Mouse (Mus musculus): ENCODE measurements at regions not wholly inside any gene's neighbourhood (a gene's known extent, or its start where the extent isn't known, plus 50 kb on each side); places are given as distances from the start of the nearest gene placed in this dataset.

GRCm38 (mm10) chr9:61549692-61550241 lies 177.6 kb downstream of the Tle3 start:
- no peak for ATAC-seq (replicated peaks in 1 of 2; ENCODE audit: insufficient read depth in 1 of 2, low FRiP score in 2 of 2, low TSS enrichment in 1 of 2, low read depth in 1 of 2, poor library complexity in 2 of 2, severe bottlenecking in 2 of 2)

- ATAC-seq (replicated peaks in 1 of 2; ENCODE audit: insufficient read depth in 1 of 2, low FRiP score in 2 of 2, low TSS enrichment in 1 of 2, low read depth in 1 of 2, poor library complexity in 2 of 2, severe bottlenecking in 2 of 2): no peak
Measured at GRCm38 (mm10) chr9:61537316-61538189, 165.4 kb downstream of the Tle3 start.

DNA sequence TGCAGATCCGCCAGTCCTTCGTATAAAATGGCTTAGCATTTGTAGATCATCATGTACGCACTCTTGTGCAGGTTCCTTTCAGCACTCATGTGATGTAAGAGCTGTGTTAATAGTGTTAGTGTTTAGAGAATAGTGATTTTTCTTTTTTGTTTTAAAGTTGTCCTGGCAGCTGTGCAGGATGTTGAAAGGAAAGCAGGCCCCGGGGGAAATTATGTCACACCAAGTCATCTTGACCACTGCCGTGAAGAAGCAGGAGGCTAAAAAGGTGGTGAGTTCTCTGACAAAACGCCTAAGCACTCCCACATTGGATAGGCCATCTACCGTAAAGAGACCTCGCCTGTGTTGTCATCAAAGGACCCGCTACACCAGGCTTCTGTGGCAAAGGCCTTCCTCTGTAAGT lies 161.1 kb downstream of the Tle3 start:
- no peak for ATAC-seq (replicated peaks in 1 of 2; ENCODE audit: insufficient read depth in 1 of 2, low FRiP score in 2 of 2, low TSS enrichment in 1 of 2, low read depth in 1 of 2, poor library complexity in 2 of 2, severe bottlenecking in 2 of 2)

GRCm38 (mm10) chr9:61530263-61531045 lies 158.3 kb downstream of the Tle3 start:
- no peak for ATAC-seq (replicated peaks in 1 of 2; ENCODE audit: insufficient read depth in 1 of 2, low FRiP score in 2 of 2, low TSS enrichment in 1 of 2, low read depth in 1 of 2, poor library complexity in 2 of 2, severe bottlenecking in 2 of 2)

DNA sequence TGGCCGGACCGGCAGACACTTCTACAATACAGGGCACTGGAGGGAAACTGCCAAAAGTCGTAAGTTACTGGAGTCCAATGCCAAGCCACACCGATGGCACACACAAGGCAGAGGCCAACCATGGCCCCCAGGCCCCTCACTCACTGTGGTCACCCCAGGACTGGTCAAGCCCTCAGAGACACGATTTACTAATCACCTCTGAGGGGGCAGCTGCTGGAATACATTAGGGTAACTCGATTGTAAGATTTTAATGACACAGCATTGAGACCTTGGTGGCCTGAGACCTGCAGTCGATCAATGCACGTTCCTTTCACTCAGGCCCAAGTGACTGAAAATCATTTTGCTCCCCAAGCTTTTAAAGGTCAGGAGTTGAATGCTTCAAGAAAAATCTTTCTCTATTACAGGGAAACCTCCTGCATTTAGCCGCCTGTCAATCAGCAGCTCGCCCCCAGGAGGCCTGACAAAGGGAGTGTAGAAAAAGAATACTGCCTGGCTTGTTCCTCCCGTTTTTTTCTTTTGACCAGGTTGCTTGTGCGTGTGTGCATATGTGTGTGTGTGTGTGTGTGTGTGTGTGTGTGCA lies 156.2 kb downstream of the Tle3 start:
- no peak for ATAC-seq (replicated peaks in 1 of 2; ENCODE audit: insufficient read depth in 1 of 2, low FRiP score in 2 of 2, low TSS enrichment in 1 of 2, low read depth in 1 of 2, poor library complexity in 2 of 2, severe bottlenecking in 2 of 2)

DNA sequence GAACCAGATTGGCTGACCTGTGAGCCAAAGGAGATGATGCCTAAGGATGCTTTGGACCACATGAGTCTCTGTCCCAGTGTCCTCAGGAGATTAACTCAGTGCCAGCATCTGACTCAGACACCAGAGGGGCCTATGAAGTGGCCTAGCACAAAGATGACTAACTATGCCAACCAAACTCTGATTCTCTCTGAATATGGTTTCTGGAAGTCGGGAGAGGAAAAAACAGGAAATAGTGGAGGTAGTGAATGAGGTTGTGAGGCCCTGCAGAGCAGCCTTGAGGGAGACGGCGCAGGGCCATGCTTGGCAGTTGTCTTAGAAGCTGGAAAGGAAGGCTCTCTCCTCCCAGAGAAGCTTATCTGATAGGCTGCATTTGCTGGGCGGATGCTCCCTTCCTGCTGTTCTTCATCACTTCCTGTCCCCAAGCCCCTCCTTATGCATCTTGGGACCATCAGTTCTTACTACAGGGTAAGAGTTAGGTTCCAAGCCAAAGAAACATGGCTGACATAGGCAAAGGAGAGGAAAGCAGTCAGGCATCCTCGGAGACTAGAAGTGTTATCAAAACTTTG lies 155.4 kb downstream of the Tle3 start:
- ATAC-seq (replicated peaks in 1 of 2; ENCODE audit: insufficient read depth in 1 of 2, low FRiP score in 2 of 2, low TSS enrichment in 1 of 2, low read depth in 1 of 2, poor library complexity in 2 of 2, severe bottlenecking in 2 of 2): no peak

- ATAC-seq (replicated peaks in 1 of 2; ENCODE audit: insufficient read depth in 1 of 2, low FRiP score in 2 of 2, low TSS enrichment in 1 of 2, low read depth in 1 of 2, poor library complexity in 2 of 2, severe bottlenecking in 2 of 2): no peak
Measured at GRCm38 (mm10) chr9:61520136-61520535, 148.0 kb downstream of the Tle3 start.

- ATAC-seq (replicated peaks in 1 of 2; ENCODE audit: insufficient read depth in 1 of 2, low FRiP score in 2 of 2, low TSS enrichment in 1 of 2, low read depth in 1 of 2, poor library complexity in 2 of 2, severe bottlenecking in 2 of 2): no peak
Measured at GRCm38 (mm10) chr9:61517906-61518305, 145.7 kb downstream of the Tle3 start.

DNA sequence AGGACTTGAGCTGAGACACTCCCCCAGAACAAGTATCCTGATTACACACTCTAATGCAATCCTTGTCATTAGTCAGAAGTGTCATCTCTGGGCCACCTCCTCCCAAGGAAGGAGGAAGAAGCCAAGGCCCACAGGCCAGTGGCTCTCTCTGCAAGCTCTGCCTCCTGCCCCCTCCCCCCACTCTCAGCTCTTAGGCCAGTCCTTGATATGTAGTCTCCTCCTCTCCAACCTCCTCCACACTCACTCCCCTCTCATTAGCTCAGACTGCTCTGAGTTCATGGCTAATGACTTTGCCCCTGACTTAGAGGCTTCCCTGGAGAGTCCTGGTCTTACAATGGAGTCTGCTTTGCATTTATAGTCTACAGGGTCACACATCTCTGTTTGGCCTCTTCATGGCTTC lies 139.3 kb downstream of the Tle3 start:
- ATAC-seq (replicated peaks in 1 of 2; ENCODE audit: insufficient read depth in 1 of 2, low FRiP score in 2 of 2, low TSS enrichment in 1 of 2, low read depth in 1 of 2, poor library complexity in 2 of 2, severe bottlenecking in 2 of 2): no peak

DNA sequence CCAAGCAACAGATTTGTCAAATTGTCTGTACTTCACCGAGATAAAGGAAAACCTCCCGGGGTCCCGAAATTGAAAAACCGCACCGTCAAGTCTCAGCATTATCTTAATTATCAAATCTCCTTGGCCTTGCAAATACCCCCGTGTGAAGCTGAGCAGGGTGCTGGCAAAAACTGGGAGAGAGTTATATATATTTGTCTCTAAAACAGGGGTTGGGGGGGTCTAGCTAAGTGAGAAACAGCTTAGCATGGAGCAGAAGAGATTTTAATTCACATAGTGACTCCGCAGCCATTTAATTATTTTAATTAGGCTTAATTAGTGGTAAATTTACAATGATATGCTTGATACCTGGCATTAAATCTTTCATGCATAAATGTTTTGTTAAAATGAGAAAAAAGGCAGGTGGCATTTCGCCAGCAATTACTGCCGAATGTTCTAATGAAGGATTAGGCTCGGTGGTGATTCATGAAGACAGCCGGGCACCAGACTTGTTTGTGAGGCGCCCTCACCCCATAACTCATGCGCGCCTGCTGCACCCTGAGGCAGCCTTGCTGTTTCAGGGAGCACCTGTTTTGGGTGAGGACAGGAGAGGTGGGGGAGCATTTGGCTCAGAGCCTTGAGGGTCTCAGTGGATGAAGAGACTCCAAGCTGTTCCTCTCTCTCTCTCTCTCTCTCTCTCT lies 138.2 kb downstream of the Tle3 start:
- ATAC-seq (replicated peaks in 1 of 2; ENCODE audit: insufficient read depth in 1 of 2, low FRiP score in 2 of 2, low TSS enrichment in 1 of 2, low read depth in 1 of 2, poor library complexity in 2 of 2, severe bottlenecking in 2 of 2): no peak

GRCm38 (mm10) chr9:61509591-61510191 lies 137.5 kb downstream of the Tle3 start:
- ATAC-seq (replicated peaks in 1 of 2; ENCODE audit: insufficient read depth in 1 of 2, low FRiP score in 2 of 2, low TSS enrichment in 1 of 2, low read depth in 1 of 2, poor library complexity in 2 of 2, severe bottlenecking in 2 of 2): no peak; a peak in 1 of 4 replicates

DNA sequence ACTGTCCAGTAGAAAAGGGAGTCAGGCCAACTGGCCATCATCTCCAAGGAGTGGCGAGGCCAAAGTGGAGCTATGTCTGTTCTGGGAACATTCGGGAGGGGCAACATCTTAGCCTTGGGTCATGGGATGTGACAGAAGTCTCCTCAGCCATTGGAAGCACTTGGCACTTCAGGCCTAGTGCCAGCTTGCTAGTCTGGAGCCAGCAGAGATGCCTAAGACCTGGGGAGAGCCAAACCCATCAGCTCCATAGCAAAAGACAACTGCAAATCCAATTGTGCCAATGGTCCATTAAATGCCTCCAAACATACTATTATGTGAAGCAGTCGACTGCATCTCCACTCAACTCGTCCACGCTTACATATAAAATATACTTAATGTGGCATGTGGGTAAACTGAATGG lies 136.9 kb downstream of the Tle3 start:
- ATAC-seq (replicated peaks in 1 of 2; ENCODE audit: insufficient read depth in 1 of 2, low FRiP score in 2 of 2, low TSS enrichment in 1 of 2, low read depth in 1 of 2, poor library complexity in 2 of 2, severe bottlenecking in 2 of 2): no peak

DNA sequence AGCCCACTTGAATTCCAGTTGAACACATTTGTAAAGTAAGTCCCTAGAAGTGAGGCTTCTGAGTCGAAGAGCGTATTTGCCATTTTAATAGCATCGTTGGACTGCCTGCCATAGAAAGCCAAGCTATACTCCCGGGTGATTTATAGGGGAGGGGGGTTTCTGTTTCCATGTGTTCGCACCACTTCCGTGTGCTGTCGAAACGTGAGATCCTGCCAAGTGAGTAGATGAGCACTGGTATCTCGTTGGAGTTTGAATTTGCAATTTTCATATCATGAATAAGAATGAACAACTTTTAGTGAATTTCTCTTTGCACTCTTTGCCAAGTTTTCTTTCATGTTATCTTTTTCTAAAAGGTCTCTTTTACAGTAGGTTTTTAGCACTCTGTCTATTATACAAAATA lies 128.7 kb downstream of the Tle3 start:
- no peak for ATAC-seq (replicated peaks in 1 of 2; ENCODE audit: insufficient read depth in 1 of 2, low FRiP score in 2 of 2, low TSS enrichment in 1 of 2, low read depth in 1 of 2, poor library complexity in 2 of 2, severe bottlenecking in 2 of 2)

DNA sequence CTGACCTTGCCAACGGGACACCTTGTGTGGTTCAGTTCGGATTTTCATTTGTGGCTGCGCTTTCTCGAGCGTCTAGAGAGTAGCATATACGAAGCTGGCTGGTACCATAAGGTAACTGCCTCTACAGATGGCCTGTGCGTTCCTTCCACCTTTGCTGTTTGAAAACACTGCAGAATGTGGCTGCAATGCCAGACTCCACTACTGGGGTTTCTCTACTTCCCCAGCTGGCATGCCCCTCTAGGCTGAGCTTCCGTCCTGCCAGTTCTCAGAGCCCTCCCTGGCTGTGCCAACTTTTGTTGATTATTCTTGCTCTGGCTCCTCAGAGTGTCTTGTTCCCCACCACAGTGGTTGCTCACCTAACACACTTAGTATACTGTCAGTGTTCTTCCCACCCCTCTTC lies 120.7 kb downstream of the Tle3 start:
- no peak for ATAC-seq (replicated peaks in 1 of 2; ENCODE audit: insufficient read depth in 1 of 2, low FRiP score in 2 of 2, low TSS enrichment in 1 of 2, low read depth in 1 of 2, poor library complexity in 2 of 2, severe bottlenecking in 2 of 2)

DNA sequence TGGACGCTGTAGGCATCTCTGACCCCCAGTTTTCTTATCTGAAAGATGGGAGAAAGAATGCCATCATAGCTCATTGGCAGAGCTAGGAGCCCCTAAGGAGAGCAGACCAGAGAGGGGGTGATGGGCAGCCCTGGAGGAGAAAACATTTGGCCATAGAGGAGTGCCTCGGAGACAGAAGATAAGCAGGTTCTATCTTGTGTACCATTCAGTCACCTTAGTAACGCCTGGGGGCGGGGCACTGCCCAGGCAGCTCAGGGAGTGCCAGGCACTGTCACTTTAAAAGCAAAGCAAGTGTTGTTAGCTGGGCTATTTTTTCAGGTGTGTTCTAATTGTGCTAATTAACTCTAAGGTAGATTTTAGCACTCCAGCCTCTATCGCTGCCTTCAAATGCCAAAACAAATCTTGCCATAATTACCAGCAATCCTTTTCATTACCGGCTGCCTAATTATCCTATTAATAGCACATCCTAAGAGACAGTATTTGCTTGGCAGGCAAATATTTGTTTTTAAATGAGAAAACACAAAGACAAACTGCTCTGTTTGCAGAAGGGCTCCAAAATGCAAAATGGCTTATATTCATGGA lies 119.1 kb downstream of the Tle3 start:
- ATAC-seq (replicated peaks in 1 of 2; ENCODE audit: insufficient read depth in 1 of 2, low FRiP score in 2 of 2, low TSS enrichment in 1 of 2, low read depth in 1 of 2, poor library complexity in 2 of 2, severe bottlenecking in 2 of 2): no peak

- no peak for ATAC-seq (replicated peaks in 1 of 2; ENCODE audit: insufficient read depth in 1 of 2, low FRiP score in 2 of 2, low TSS enrichment in 1 of 2, low read depth in 1 of 2, poor library complexity in 2 of 2, severe bottlenecking in 2 of 2)
Measured at GRCm38 (mm10) chr9:61489983-61490382, 117.8 kb downstream of the Tle3 start.

DNA sequence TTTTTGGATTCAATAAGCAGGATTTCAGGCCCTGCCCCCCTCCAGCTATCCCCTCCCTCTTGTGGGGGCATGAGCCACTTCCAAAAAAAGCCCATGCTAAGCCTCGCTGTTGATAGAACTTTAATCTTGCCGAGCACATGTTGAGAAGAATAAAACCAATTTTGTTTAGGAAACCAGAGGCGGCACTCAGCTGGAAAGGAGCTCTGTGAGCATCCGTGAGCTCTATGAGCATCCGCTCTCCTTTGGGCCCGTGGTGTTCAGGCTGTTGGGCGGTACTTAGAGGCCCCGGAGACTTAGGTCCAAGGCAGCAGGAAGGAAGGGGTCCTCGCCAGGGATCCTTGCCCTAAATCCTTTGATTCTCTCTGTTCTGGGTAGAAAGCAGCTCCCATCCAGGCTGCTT lies 117.0 kb downstream of the Tle3 start:
- no peak for ATAC-seq (replicated peaks in 1 of 2; ENCODE audit: insufficient read depth in 1 of 2, low FRiP score in 2 of 2, low TSS enrichment in 1 of 2, low read depth in 1 of 2, poor library complexity in 2 of 2, severe bottlenecking in 2 of 2)
